Mouse (Mus musculus): ENCODE measurements around the gene Cox6a2. TPM values are rescaled to one million over a fixed set of nuclear protein-coding genes. Genes with fewer than 3 reads are reported as not detected.

The Cox6a2 gene
- polyA plus RNA-seq, 1 experiment from 2014 or later, result 1.1 TPM

DNA sequence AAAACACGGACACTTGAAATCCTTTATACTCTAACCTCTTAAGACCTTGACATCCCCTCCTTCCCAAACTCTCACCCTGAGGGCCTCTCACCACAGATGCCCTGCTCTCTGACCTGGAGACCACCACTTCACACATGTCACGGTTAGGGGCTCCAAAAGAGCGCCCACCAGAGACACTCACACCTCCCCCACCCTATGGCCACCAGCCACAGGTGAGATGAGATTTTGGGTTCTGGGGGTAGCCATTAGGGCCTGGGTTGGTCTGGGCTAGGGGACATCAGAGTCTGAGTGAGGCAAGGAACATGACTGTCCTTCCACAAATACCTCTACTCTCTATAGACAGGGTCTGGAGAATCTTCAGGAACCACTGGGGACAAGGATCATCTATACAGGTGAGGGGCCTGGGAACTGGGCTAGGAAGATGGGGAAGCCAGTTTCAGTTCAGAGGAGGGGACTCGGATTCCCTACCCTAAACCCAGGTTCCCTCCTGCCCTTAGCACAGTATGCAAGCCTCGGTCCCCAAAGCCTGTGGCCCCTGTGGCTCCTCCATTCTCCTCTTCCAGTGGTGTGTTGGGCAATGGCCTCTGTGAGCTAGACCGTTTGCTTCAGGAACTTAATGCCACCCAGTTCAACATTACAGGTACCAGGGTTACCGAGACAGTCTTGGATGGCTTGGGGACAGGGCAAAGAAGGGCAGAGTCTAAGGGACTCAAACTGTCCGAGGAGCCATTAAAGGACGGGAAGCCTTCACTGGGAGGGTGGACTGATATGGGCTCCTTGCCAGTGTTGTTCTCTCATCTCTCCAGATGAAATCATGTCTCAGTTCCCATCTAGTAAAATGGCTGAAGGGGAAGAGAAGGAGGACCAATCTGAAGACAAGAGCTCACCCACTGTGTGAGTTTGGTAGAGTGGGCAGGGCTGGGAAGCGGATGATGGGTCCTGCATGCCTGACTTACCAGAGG is 42.2 kb upstream of the Cox6a2 start:
- Histone ChIP-seq H3K4me1 (ENCODE audit: insufficient read depth) (peaks cover 10% of the 10 kb centered on the region), H3K27me3 (ENCODE audit: insufficient read depth, low read length) (peaks cover 14% of the 10 kb centered on the region), H3K9ac (replicated peaks) (no peak overlapping the region), H3K4me3 (ENCODE audit: low read depth, low read length) (no peak overlapping the region), H3K9me3 (ENCODE audit: low read length) (no peaks in the 10 kb centered on the region), H3K27ac (ENCODE audit: low read depth) (no peak overlapping the region), H3K4me2 (ENCODE audit: low read depth, low read length) (peak overlapping the region; percentile 70), H3K36me3 (replicated peaks; ENCODE audit: insufficient read depth, low read length) (peaks cover 10% of the 10 kb centered on the region)
- ATAC-seq, result no peak
- TF ChIP-seq CTCF (IDR thresholded peaks at IDR 0.05; ENCODE audit: low read depth), result no peak
- no peak for TF ChIP-seq EP300 (IDR thresholded peaks at IDR 0.05; ENCODE audit: low read depth)
- WGBS (ENCODE audit: insufficient replicate concordance), result 76% methylated on average over 10 of the region's 10 CpGs
- no peak for DNase-seq

DNA sequence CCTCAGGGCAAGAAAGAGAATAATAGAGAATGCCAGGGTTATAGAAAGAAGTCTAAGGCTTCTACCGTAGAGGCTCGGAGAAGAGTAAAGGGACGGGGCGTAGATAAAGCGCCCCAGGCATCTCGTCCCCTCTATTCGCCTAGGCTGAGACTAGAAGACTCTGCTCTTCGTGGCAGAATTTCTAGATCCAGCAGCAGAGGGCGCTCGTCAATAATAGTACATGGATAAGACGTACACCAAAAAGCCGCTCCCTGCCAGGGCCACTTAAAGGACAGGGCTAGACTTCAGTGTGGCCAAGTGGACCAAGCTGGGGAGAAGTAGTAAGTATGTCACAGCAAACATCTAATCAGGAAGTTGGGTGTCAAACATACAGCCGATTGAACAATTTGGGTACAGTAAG is 41.3 kb upstream of the Cox6a2 start:
- Histone ChIP-seq H3K9ac (replicated peaks) (peak overlapping the region; percentile 62), H3K4me1 (ENCODE audit: insufficient read depth) (peaks cover 8% of the 10 kb centered on the region), H3K36me3 (replicated peaks; ENCODE audit: insufficient read depth, low read length) (peaks cover 17% of the 10 kb centered on the region), H3K27ac (ENCODE audit: low read depth) (peak overlapping the region; percentile 44; the same call in 1 of the 2 replicates), H3K4me2 (ENCODE audit: low read depth, low read length) (peak overlapping the region; percentile 70), H3K27me3 (ENCODE audit: insufficient read depth, low read length) (peaks cover 5% of the 10 kb centered on the region), H3K9me3 (ENCODE audit: low read length) (no peaks in the 10 kb centered on the region), H3K4me3 (ENCODE audit: low read depth, low read length) (peak overlapping the region; percentile 43)
- 3% methylated on average over 13 of the region's 13 CpGs for WGBS (ENCODE audit: insufficient replicate concordance)
- ATAC-seq (peak; percentile 72), DNase-seq (peak; percentile 86)
- TF ChIP-seq CTCF (IDR thresholded peaks at IDR 0.05; ENCODE audit: low read depth) (peak; percentile 86), EP300 (IDR thresholded peaks at IDR 0.05; ENCODE audit: low read depth) (no peak)

DNA sequence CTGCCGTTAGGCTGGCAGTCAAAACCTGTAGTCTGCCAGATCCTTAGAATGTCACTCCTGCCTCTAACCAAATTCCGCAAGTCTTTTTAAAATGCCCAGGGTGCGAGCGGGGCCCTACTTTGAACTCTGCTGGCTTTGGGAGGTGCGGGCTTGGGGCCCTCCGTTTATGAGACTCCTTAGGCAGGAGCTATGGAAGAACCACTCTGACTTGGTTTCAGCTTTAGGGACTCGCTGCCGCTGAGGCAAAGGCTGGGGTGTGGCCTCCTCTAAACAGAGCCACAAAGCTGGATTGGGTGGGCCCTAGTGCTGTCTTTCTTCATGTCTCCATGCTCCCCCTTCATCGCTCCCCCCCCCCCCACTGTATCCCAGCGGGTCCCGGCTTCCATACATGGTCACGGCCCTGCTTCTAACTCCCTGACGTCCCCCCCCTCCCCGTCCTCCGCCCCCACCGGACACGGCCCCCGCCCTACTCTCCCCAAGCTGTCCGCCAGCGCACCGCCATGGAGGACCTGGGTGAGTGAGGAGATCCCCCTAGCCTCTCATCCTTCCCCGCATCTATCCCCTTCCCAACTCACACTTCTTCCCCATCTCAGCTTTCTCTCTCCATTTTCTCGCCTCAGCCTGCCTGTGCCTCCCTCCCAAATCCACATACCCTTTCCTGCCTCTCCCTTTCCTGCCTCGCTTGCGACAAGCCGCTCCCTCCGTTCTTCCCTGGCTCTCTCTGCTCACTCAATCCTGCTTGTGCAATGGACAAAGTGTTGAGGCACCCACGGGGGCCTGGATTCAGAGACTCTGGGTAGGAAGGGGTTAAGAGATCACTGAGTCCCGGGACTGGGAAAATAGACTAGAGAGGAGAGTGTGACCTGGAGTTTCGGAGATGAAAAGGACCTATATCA is 40.6 kb upstream of the Cox6a2 start, which contains the start of gene Tgfb1i1:
Tgfb1i1 (plus strand) TSS at position 317 of the 896 bp plus-strand sequence.
- Histone ChIP-seq H3K27ac (ENCODE audit: low read depth) (peak within 1 kb of the TSS; percentile 44; the same call in 1 of the 2 replicates), H3K36me3 (replicated peaks; ENCODE audit: insufficient read depth, low read length) (peaks cover 20% of the 10 kb centered on the region), H3K27me3 (ENCODE audit: insufficient read depth, low read length) (peaks cover 5% of the 10 kb centered on the region), H3K9me3 (ENCODE audit: low read length) (no peaks in the 10 kb centered on the region), H3K4me2 (ENCODE audit: low read depth, low read length) (peak within 1 kb of the TSS; percentile 70), H3K4me1 (ENCODE audit: insufficient read depth) (peaks cover 8% of the 10 kb centered on the region), H3K4me3 (ENCODE audit: low read depth, low read length) (peak within 1 kb of the TSS; percentile 43), H3K9ac (replicated peaks) (peak within 1 kb of the TSS; percentile 62)
- no peak for TF ChIP-seq CTCF (IDR thresholded peaks at IDR 0.05; ENCODE audit: low read depth)
- TF ChIP-seq EP300 (IDR thresholded peaks at IDR 0.05; ENCODE audit: low read depth), result no peak
- ATAC-seq (peak; percentile 43), DNase-seq (peak; percentile 45)
- 13% methylated on average over 24 of the region's 30 CpGs for WGBS (ENCODE audit: insufficient replicate concordance)

DNA sequence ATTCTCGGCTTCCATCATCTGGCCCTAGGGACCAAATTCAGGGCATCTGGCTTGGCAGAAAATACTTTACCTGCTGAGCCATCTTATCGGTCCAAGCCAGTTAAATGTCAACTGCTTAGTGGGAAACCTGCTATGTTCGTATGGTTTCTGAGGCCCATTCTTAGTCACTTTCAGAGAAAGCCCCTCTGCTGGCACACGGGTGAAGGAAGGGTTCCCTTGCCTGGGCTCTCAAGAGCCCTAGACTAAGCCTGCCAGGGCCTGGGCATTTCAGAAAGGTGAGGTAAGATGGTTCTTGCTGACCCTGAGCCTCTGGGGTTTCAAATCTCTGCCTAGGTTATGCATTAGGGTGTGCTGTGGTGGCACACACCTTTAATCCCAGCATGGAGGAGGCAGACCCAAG is 39.4 kb upstream of the Cox6a2 start:
- Histone ChIP-seq H3K4me3 (ENCODE audit: low read depth, low read length) (no peak overlapping the region), H3K4me1 (ENCODE audit: insufficient read depth) (peaks cover 8% of the 10 kb centered on the region), H3K4me2 (ENCODE audit: low read depth, low read length) (no peak overlapping the region), H3K36me3 (replicated peaks; ENCODE audit: insufficient read depth, low read length) (peaks cover 30% of the 10 kb centered on the region), H3K9ac (replicated peaks) (no peak overlapping the region), H3K27ac (ENCODE audit: low read depth) (no peak overlapping the region), H3K9me3 (ENCODE audit: low read length) (no peaks in the 10 kb centered on the region), H3K27me3 (ENCODE audit: insufficient read depth, low read length) (peaks cover 5% of the 10 kb centered on the region; the same call in 1 of the 2 replicates)
- 85% methylated on average over 4 of the region's 4 CpGs for WGBS (ENCODE audit: insufficient replicate concordance)
- ATAC-seq, result no peak
- TF ChIP-seq EP300 (IDR thresholded peaks at IDR 0.05; ENCODE audit: low read depth) (no peak), CTCF (IDR thresholded peaks at IDR 0.05; ENCODE audit: low read depth) (no peak)
- DNase-seq, result no peak

DNA sequence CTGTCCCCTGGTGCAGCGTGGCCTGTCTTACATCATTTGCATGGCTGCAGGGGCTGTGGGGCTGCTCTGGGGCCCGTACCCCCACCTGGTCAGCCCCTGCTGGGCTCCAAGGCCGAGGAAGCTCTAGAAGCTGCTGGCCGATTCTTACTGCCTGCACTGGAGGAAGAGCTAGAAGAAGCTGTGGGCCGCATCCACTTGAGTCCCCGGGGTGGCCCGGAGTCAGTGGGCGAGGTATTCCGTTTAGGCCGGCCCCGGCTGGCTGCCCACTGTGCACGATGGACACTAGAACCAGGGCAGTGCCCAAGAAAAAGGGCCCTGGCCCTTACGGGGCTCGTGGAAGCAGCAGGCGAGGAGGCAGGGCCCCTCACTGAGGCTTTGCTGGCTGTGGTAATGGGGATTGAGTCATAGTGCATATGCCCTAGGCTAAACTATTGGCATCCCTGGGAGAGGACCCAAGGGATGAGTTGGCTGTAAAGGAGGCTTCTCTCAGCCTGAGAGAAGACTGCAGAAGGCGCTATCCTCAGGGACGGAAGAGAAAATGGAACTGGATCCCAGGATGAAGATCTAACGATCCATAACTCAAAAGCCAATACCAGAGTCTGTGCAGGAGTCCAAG is 38.3 kb upstream of the Cox6a2 start:
- ATAC-seq (no peak), DNase-seq (no peak)
- H3K27me3 ChIP-seq (ENCODE audit: insufficient read depth, low read length), result peaks cover 5% of the 10 kb centered on the region; the same call in 1 of the 2 replicates
- 89% methylated on average over 18 of the region's 18 CpGs for WGBS (ENCODE audit: insufficient replicate concordance)
- no peak overlapping the region for H3K4me3 ChIP-seq (ENCODE audit: low read depth, low read length)
- H3K4me2 ChIP-seq (ENCODE audit: low read depth, low read length), result no peak overlapping the region
- H3K9me3 ChIP-seq (ENCODE audit: low read length), result no peaks in the 10 kb centered on the region
- peaks cover 39% of the 10 kb centered on the region for H3K36me3 ChIP-seq (replicated peaks; ENCODE audit: insufficient read depth, low read length)
- H3K9ac ChIP-seq (replicated peaks), result no peak overlapping the region
- no peak overlapping the region for H3K27ac ChIP-seq (ENCODE audit: low read depth)
- TF ChIP-seq CTCF (IDR thresholded peaks at IDR 0.05; ENCODE audit: low read depth) (no peak), EP300 (IDR thresholded peaks at IDR 0.05; ENCODE audit: low read depth) (no peak)
- peaks cover 8% of the 10 kb centered on the region for H3K4me1 ChIP-seq (ENCODE audit: insufficient read depth)
